Mouse (Mus musculus) right cerebral cortex, postnatal 4 days (tissue): ENCODE data around the gene Kif22.

Source experiments
- DNase-seq: peaks from one replicate; pipeline ENCODE4 v3.0.0-alpha.2; 2022

Kif22 gene

GRCm38 (mm10) chr7:127016971-127017949 lies 25.0 kb downstream of the Kif22 start, which contains the start of gene Pagr1a:
Gene Pagr1a, minus strand, starts transcription at chr7:127017352.
- DNase-seq = peak; percentile 97

- DNase-seq = peak; percentile 52
Observed at GRCm38 (mm10) chr7:127016486-127016938, 25.8 kb downstream of the Kif22 start.

GRCm38 (mm10) chr7:127016481-127016485 lies 26.0 kb downstream of the Kif22 start, which contains the start of gene Pagr1b:
Gene Pagr1b, minus strand, starts transcription at chr7:127016484.
- DNase-seq = no peak

- no peak for DNase-seq
Observed at GRCm38 (mm10) chr7:127016081-127016480, 26.2 kb downstream of the Kif22 start.

GRCm38 (mm10) chr7:127014993-127015392 lies 27.3 kb downstream of the Kif22 start:
- no peak for DNase-seq

- DNase-seq = no peak
Observed at GRCm38 (mm10) chr7:127014320-127014719, 28.0 kb downstream of the Kif22 start, which contains the start of gene Mvp. Gene Mvp, minus strand, starts transcription at chr7:127014621.

GRCm38 (mm10) chr7:127013385-127013784 lies 28.9 kb downstream of the Kif22 start:
- DNase-seq = no peak

- DNase-seq = no peak
Observed at GRCm38 (mm10) chr7:127012845-127013244, 29.4 kb downstream of the Kif22 start.

- DNase-seq = no peak
Observed at GRCm38 (mm10) chr7:127012374-127012773, 29.9 kb downstream of the Kif22 start.

GRCm38 (mm10) chr7:127011717-127012116 lies 30.6 kb downstream of the Kif22 start:
- no peak for DNase-seq

GRCm38 (mm10) chr7:127011051-127011450 lies 31.2 kb downstream of the Kif22 start:
- no peak for DNase-seq

- no peak for DNase-seq
Observed at GRCm38 (mm10) chr7:127009307-127010085, 32.8 kb downstream of the Kif22 start.

- DNase-seq = no peak
Observed at GRCm38 (mm10) chr7:127008239-127009019, 33.8 kb downstream of the Kif22 start.

- DNase-seq = no peak
Observed at GRCm38 (mm10) chr7:127007313-127008024, 34.8 kb downstream of the Kif22 start.

- no peak for DNase-seq
Observed at GRCm38 (mm10) chr7:127004122-127004875, 38.0 kb downstream of the Kif22 start.

- DNase-seq = no peak
Observed at GRCm38 (mm10) chr7:127003620-127004019, 38.7 kb downstream of the Kif22 start.

GRCm38 (mm10) chr7:126999568-126999967 lies 42.7 kb downstream of the Kif22 start:
- no peak for DNase-seq

- no peak for DNase-seq
Observed at GRCm38 (mm10) chr7:126996449-126996848, 45.8 kb downstream of the Kif22 start.

GRCm38 (mm10) chr7:126988816-126989215 lies 53.5 kb downstream of the Kif22 start:
- no peak for DNase-seq

- DNase-seq = peak; percentile 22
Observed at GRCm38 (mm10) chr7:126986319-126986718, 56.0 kb downstream of the Kif22 start.

GRCm38 (mm10) chr7:126984667-126985444 lies 57.4 kb downstream of the Kif22 start:
- DNase-seq = no peak
